Mouse (Mus musculus): ENCODE measurements around the gene Rbfox2. TPM values are rescaled to one million over a fixed set of nuclear protein-coding genes. Genes with fewer than 3 reads are reported as not detected.
"Not testable (repeated sequence)": the region's sequence is repeated elsewhere in the genome, so short reads cannot be mapped to it uniquely, and the experiment has no call there.

Gene Rbfox2
- total RNA-seq, 1 experiment from 2014 or later = 2.1 TPM

GRCm38 (mm10) chr15:77276838-77277725 is 29.7 kb downstream of the Rbfox2 start:
- 0 out of 2 replicates have a peak, but pooled peaks have one; percentile 62 for ATAC-seq (replicated peaks; ENCODE audit: low read depth, poor library complexity, severe bottlenecking)

GRCm38 (mm10) chr15:77276300-77276699 is 30.5 kb downstream of the Rbfox2 start:
- no peak for ATAC-seq (replicated peaks; ENCODE audit: low read depth, poor library complexity, severe bottlenecking)

DNA sequence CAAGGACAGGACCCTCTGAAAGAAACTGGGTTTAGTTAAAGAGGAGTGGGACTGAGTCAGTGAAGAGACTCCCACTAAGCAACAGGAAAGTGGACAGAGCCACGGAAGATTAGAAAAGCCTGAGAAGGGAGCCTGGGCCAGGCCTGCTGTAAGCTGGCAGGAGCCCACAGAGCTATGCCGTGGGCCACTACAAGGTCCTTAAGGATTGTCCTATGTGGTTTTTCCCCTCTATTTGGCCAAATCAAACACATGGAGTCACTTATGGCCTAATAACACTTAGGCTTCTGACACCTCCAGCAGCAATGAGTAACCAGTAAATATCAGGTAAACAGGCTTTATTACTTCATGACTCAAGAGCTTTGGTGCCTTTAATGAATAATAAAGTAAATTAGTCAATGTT is 31.2 kb downstream of the Rbfox2 start:
- no peak for ATAC-seq (replicated peaks; ENCODE audit: low read depth, poor library complexity, severe bottlenecking)

DNA sequence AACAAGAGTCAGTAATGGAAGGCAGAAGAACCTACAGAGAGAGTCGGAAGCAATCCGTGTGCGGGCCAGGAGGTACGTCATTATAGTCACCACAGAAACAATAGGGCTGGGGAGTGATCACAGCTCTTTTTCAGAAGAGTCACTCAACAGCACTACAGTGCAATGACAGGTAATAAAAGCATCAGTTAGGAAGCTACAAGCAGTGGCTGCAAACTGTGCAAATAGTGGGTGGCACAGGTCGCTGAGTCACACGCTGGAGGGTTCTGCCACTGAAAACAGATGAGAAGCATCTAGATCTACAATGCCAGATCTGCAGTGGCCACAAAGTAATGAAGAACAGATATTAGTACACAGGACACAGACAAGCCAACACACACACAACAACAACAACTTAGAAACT is 32.9 kb downstream of the Rbfox2 start:
- no peak for ATAC-seq (replicated peaks; ENCODE audit: low read depth, poor library complexity, severe bottlenecking)

- ATAC-seq (replicated peaks; ENCODE audit: low read depth, poor library complexity, severe bottlenecking) = no peak
These were observed 35.5 kb downstream of the Rbfox2 start for GRCm38 (mm10) chr15:77271285-77271684.

DNA sequence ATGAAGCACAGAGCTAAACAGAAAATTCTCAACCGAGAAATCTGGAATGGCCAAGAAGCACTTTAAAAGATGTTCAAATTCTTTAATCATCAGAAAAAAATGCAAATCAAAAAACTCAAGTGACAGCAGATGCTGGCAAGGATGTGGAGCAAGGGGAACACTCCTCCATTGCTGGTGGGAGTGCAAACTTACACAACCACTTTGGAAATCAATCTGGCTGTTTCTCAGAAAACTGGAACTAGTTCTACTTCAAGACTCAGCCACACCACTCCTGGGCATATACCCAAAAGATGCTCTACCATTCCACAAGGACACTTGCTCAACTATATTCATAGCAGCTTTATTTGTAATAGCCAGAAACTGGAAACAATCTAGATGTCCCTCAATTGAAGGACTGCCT is 37.3 kb downstream of the Rbfox2 start:
- ATAC-seq (replicated peaks; ENCODE audit: low read depth, poor library complexity, severe bottlenecking) = not testable (repeated sequence)

GRCm38 (mm10) chr15:77268415-77268814 is 38.4 kb downstream of the Rbfox2 start:
- ATAC-seq (replicated peaks; ENCODE audit: low read depth, poor library complexity, severe bottlenecking) = no peak

DNA sequence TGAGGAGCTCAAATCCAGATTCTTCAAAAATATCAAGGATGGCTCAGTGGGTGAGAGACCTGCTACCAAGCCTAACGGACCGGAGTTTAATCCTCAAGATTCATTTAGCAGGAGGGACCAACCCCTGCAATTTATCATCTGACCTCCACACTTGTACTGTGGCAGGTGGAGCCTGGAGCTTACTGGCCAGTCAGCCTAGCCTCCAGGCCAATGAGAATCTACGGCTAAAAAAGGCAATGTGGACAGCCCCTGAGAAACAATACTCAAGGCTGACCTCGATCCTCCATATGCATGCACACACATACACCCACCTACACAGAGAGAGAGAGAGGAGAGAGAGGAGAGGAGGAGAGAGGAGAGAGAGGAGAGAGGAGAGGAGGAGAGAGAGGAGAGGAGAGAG is 41.5 kb downstream of the Rbfox2 start:
- no peak for ATAC-seq (replicated peaks; ENCODE audit: low read depth, poor library complexity, severe bottlenecking)

DNA sequence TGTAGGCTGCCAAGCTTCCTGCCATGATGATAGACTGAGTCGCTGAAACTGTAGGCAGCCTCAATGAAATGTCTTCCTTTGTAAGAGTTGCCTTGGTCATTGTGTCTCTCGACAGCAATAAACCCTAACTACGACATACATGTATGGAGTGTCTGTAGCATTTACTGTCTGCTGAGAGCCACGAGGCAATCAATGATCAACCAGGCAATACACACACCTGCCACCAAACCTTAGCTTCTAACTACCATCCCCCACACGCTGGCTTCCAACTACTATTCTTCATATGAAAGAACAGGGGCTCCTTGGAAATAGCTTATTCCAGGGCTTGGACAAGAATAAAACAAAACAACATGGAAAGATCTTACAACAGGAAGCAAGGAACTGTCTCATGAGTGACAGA is 42.5 kb downstream of the Rbfox2 start:
- no peak for ATAC-seq (replicated peaks; ENCODE audit: low read depth, poor library complexity, severe bottlenecking)

GRCm38 (mm10) chr15:77262782-77263181 is 44.0 kb downstream of the Rbfox2 start:
- no peak for ATAC-seq (replicated peaks; ENCODE audit: low read depth, poor library complexity, severe bottlenecking)

- peak; percentile 68; the same call in 1 of the 2 replicates for ATAC-seq (replicated peaks; ENCODE audit: low read depth, poor library complexity, severe bottlenecking)
These were observed 49.2 kb downstream of the Rbfox2 start for GRCm38 (mm10) chr15:77257437-77258229.

GRCm38 (mm10) chr15:77256782-77257181 is 50.0 kb downstream of the Rbfox2 start:
- no peak for ATAC-seq (replicated peaks; ENCODE audit: low read depth, poor library complexity, severe bottlenecking)

DNA sequence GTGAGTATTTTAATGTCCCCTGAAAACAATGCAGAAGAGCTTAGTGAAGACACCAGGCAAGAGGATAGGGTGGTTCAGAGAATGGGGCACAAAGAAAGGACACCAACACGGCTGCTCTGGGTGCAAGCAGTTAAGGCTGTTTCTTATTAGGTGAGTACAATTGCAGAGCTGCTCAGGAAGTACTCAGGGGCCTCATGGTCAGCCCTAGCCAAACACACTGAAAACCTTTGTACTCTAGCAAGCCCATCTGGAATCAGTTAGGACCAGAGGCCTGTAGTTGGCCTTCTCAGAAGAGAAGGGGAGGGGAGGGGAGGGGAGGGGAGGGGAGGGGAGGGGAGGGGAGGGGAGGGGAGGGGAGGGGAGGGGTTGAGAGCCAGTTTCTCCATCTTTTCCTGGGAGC is 52.2 kb downstream of the Rbfox2 start:
- ATAC-seq (replicated peaks; ENCODE audit: low read depth, poor library complexity, severe bottlenecking) = no peak

GRCm38 (mm10) chr15:77254128-77254527 is 52.7 kb downstream of the Rbfox2 start:
- ATAC-seq (replicated peaks; ENCODE audit: low read depth, poor library complexity, severe bottlenecking) = no peak

DNA sequence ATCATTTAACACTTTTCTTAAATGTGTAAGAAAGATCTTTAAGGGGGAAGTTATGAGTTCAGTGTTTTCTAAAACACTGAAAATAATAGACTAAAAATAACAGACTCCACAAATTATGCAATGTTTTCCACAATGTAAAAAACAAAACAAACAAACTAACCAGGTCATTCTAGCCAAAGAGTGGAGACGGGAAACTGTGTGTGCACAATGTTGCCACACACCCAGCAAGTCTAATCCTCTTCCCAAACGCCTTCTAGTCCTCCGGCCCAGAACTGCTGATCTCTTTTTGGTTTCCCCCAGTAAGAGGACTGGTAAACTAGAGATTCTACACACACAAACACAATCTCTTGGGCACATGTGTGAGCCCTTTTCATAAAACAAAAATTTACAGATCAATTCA is 55.1 kb downstream of the Rbfox2 start:
- ATAC-seq (replicated peaks; ENCODE audit: low read depth, poor library complexity, severe bottlenecking) = no peak

DNA sequence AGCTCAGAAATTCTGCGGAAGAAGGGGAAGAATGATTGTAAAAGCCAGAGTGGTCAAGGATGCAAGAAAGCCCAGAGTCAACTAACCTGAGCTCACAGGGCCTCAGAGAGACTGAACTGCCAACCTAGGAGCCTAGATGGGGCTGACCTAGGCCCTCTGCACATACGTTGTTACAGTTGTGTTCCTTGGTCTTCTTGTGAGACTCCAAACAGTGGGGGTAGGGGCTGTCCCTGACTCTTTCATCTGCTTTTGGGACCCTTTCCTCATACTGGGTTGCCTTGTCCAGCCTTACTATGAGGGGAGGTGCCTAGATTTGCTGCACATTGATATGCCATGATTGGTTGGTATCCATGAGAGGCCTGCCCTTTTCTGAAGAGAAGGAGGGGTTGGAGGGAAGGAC is 56.0 kb downstream of the Rbfox2 start:
- no peak for ATAC-seq (replicated peaks; ENCODE audit: low read depth, poor library complexity, severe bottlenecking)

- ATAC-seq (replicated peaks; ENCODE audit: low read depth, poor library complexity, severe bottlenecking) = no peak
These were observed 57.4 kb downstream of the Rbfox2 start for GRCm38 (mm10) chr15:77249421-77249820.

GRCm38 (mm10) chr15:77245418-77246365 is 61.1 kb downstream of the Rbfox2 start:
- ATAC-seq (replicated peaks; ENCODE audit: low read depth, poor library complexity, severe bottlenecking) = no peak

DNA sequence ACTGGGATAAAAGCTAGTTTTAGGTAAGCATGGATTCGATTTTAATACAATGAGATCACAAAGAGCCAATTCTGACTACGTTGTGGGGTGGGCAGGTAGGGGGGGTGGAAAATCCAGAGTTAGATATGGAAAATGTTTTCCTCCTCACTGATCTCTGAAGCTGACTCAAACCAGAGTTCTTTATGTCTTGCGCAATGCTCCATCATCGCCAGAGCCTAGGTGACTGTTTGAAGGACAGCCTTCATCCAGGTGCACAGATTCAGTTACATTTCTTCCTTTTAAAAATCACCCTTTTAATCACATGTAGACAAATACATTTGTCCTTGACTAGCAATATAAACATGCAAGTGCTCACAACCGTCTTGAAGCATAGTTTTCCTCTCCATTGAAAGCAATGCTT is 62.2 kb downstream of the Rbfox2 start:
- ATAC-seq (replicated peaks; ENCODE audit: low read depth, poor library complexity, severe bottlenecking) = no peak
